Mouse (Mus musculus) lung, postnatal 0 days (tissue): ENCODE measurements at regions not wholly inside any gene's neighbourhood (a gene's known extent, or its start where the extent isn't known, plus 50 kb on each side); places are given as distances from the start of the nearest gene placed in this dataset.

Source experiments
- ATAC-seq: fragments of 200-750 bp; cut with Nextera tagmentation; 2 replicates; pipeline ENCODE4 v1.8.0; 2017; ENCODE audit warnings: moderate library complexity
- DNase-seq: peaks from one replicate; pipeline ENCODE4 v3.0.0-alpha.2; 2016; ENCODE audit warnings: low spot score
- H3K27ac ChIP-seq: fragments of 300-500 bp; sonication (generic); 2 replicates; pipeline ENCODE4 v1.5.1; 2014; ENCODE audit warnings: antibody characterized with exemption, mild to moderate bottlenecking, low read length, mixed read lengths
- H3K27me3 ChIP-seq: fragments of 300-500 bp; sonication (generic); replicated peaks from 2 replicates; pipeline ENCODE4 v1.6.1; 2014; ENCODE audit warnings: low read length, mixed read lengths; ENCODE audit not compliant: insufficient read depth
- H3K36me3 ChIP-seq: fragments of 300-500 bp; sonication (generic); 2 replicates; pipeline ENCODE4 v1.6.1; 2014; ENCODE audit warnings: low read length, mixed read lengths; ENCODE audit not compliant: insufficient read depth
- H3K4me1 ChIP-seq: fragments of 300-500 bp; sonication (generic); 2 replicates; pipeline ENCODE4 v1.6.1; 2014; ENCODE audit warnings: antibody characterized with exemption, low read depth, low read length, mixed read lengths; ENCODE audit not compliant: insufficient read depth
- H3K4me2 ChIP-seq: fragments of 300-500 bp; sonication (generic); replicated peaks from 2 replicates; pipeline ENCODE4 v1.6.1; 2014; ENCODE audit warnings: low read depth, mild to moderate bottlenecking, low read length, moderate library complexity, mixed read lengths
- H3K4me3 ChIP-seq: fragments of 300-500 bp; sonication (generic); 2 replicates; pipeline ENCODE4 v1.5.1; 2014; ENCODE audit warnings: low read depth, low read length
- H3K9ac ChIP-seq: fragments of 300-500 bp; sonication (generic); replicated peaks from 2 replicates; pipeline ENCODE4 v1.6.1; 2014; ENCODE audit warnings: low read depth, mild to moderate bottlenecking
- H3K9me3 ChIP-seq: fragments of 300-500 bp; sonication (generic); 2 replicates; pipeline ENCODE4 v1.6.1; 2016; ENCODE audit warnings: low read length, mixed read lengths
- CTCF ChIP-seq: IDR thresholded peaks from 2 replicates; pipeline ENCODE4 v1.5.1; 2016; ENCODE audit warnings: antibody characterized with exemption, mild to moderate bottlenecking
- EP300 ChIP-seq: IDR thresholded peaks from 2 replicates; pipeline ENCODE4 v1.6.1; 2016; ENCODE audit warnings: antibody characterized with exemption, mild to moderate bottlenecking, control low read depth
- WGBS: fragments of 180-500 bp; shearing (Covaris S2); extraction: QIAGEN DNeasy Blood & Tissue Kit; methylation state at CpG from one replicate; pipeline ENCODE4 v1.1.7; 2014; 5-methylcytosine and 5-hydroxymethylcytosine counted together

- ATAC-seq: no peak
- Histone ChIP-seq H3K27ac (no peak overlapping the region), H3K9ac (no peak overlapping the region), H3K27me3 (no peaks in the 10 kb centered on the region), H3K4me2 (no peak overlapping the region), H3K4me3 (no peak overlapping the region), H3K4me1 (no peaks in the 10 kb centered on the region), H3K36me3 (no peaks in the 10 kb centered on the region), H3K9me3 (no peaks in the 10 kb centered on the region)
- TF ChIP-seq EP300 (no peak), CTCF (no peak)
- 40% methylated on average over 1 of the region's 1 CpGs for WGBS
- no peak for DNase-seq
These were observed 1081.4 kb upstream of the Slc10a2 start for GRCm38 (mm10) chr8:6186561-6186960.

GRCm38 (mm10) chr8:6179602-6180001 is 1074.5 kb upstream of the Slc10a2 start:
- Histone ChIP-seq H3K27ac (no peak overlapping the region), H3K27me3 (no peaks in the 10 kb centered on the region), H3K9me3 (no peaks in the 10 kb centered on the region), H3K4me1 (no peaks in the 10 kb centered on the region), H3K9ac (no peak overlapping the region), H3K4me3 (no peak overlapping the region), H3K36me3 (no peaks in the 10 kb centered on the region), H3K4me2 (no peak overlapping the region)
- WGBS: 49% methylated on average over 3 of the region's 3 CpGs
- TF ChIP-seq EP300: no peak
- no peak for TF ChIP-seq CTCF
- DNase-seq: no peak
- no peak for ATAC-seq

- no peak for TF ChIP-seq CTCF
- no peak for TF ChIP-seq EP300
- no peak for ATAC-seq
These were observed 1061.3 kb upstream of the Slc10a2 start for GRCm38 (mm10) chr8:6166433-6166832.

GRCm38 (mm10) chr8:6165230-6165629 is 1060.1 kb upstream of the Slc10a2 start:
- TF ChIP-seq EP300 (no peak), CTCF (no peak)
- Histone ChIP-seq H3K9me3 (no peaks in the 10 kb centered on the region), H3K4me3 (no peak overlapping the region), H3K4me2 (no peak overlapping the region), H3K27me3 (no peaks in the 10 kb centered on the region), H3K9ac (no peak overlapping the region), H3K36me3 (no peaks in the 10 kb centered on the region), H3K4me1 (no peaks in the 10 kb centered on the region), H3K27ac (no peak overlapping the region)
- DNase-seq (no peak), ATAC-seq (no peak)
- 62% methylated on average over 3 of the region's 3 CpGs for WGBS

More at GRCm38 (mm10) chr8:6166433-6166832, 1061.3 kb upstream of the Slc10a2 start:
- no peak overlapping the region for H3K4me2 ChIP-seq
- no peak for DNase-seq
- H3K9ac ChIP-seq: no peak overlapping the region
- H3K27me3 ChIP-seq: no peaks in the 10 kb centered on the region
- no peak overlapping the region for H3K4me3 ChIP-seq
- H3K9me3 ChIP-seq: no peaks in the 10 kb centered on the region
- no peak overlapping the region for H3K27ac ChIP-seq
- H3K36me3 ChIP-seq: no peaks in the 10 kb centered on the region
- H3K4me1 ChIP-seq: no peaks in the 10 kb centered on the region

GRCm38 (mm10) chr8:6164758-6165157 is 1059.6 kb upstream of the Slc10a2 start:
- 52% methylated on average over 1 of the region's 1 CpGs for WGBS
- H3K4me2 ChIP-seq: no peak overlapping the region

GRCm38 (mm10) chr8:6144588-6144987 is 1039.4 kb upstream of the Slc10a2 start:
- ATAC-seq (no peak), DNase-seq (no peak)
- H3K9me3 ChIP-seq: no peaks in the 10 kb centered on the region
- no peak overlapping the region for H3K9ac ChIP-seq
- WGBS: 52% methylated on average over 4 of the region's 4 CpGs
- H3K27ac ChIP-seq: no peak overlapping the region
- no peak for TF ChIP-seq EP300
- no peak for TF ChIP-seq CTCF
- no peaks in the 10 kb centered on the region for H3K4me1 ChIP-seq
- no peaks in the 10 kb centered on the region for H3K27me3 ChIP-seq
- no peak overlapping the region for H3K4me3 ChIP-seq
- H3K4me2 ChIP-seq: no peak overlapping the region
- H3K36me3 ChIP-seq: no peaks in the 10 kb centered on the region

More at GRCm38 (mm10) chr8:6164758-6165157, 1059.6 kb upstream of the Slc10a2 start:
- H3K36me3 ChIP-seq: no peaks in the 10 kb centered on the region
- H3K9me3 ChIP-seq: no peaks in the 10 kb centered on the region
- DNase-seq: no peak
- TF ChIP-seq EP300: no peak
- TF ChIP-seq CTCF: no peak
- no peaks in the 10 kb centered on the region for H3K27me3 ChIP-seq
- ATAC-seq: no peak
- H3K9ac ChIP-seq: no peak overlapping the region
- no peaks in the 10 kb centered on the region for H3K4me1 ChIP-seq
- no peak overlapping the region for H3K27ac ChIP-seq
- no peak overlapping the region for H3K4me3 ChIP-seq

GRCm38 (mm10) chr8:6140090-6140489 is 1034.9 kb upstream of the Slc10a2 start:
- Histone ChIP-seq H3K36me3 (no peaks in the 10 kb centered on the region), H3K4me2 (no peak overlapping the region), H3K4me3 (no peak overlapping the region), H3K9me3 (no peaks in the 10 kb centered on the region), H3K9ac (no peak overlapping the region), H3K4me1 (no peaks in the 10 kb centered on the region), H3K27me3 (no peaks in the 10 kb centered on the region), H3K27ac (no peak overlapping the region)
- 79% methylated on average over 1 of the region's 1 CpGs for WGBS
- TF ChIP-seq CTCF (no peak), EP300 (no peak)
- DNase-seq (no peak), ATAC-seq (no peak)
